Mouse (Mus musculus) neutrophil, adult 5-6 weeks (primary cell): ENCODE measurements around the gene Gpr158. TPM values are rescaled to one million over a fixed set of nuclear protein-coding genes. Genes with fewer than 3 reads are reported as not detected.
"Not testable (repeated sequence)": the region's sequence is repeated elsewhere in the genome, so short reads cannot be mapped to it uniquely, and the experiment has no call there.

Experiments used
- ATAC-seq: fragments of 151-379, 151-347 bp; 2 replicates; pipeline ENCODE4 v1.8.0; 2017; ENCODE audit warnings: mild to moderate bottlenecking, moderate TSS enrichment; ENCODE audit not compliant: insufficient number of reproducible peaks, poor library complexity, low FRiP score, severe bottlenecking; ENCODE audit errors: extremely low read depth
- total RNA-seq: library from RNA; stranded (forward); fragments of 200-1000 nt; gene quantifications from 2 replicates; pipeline ENCODE4 v1.2.3, GENCODE M21; 2017

Gene Gpr158
- 0.12 TPM in 1 of 2 replicates, not detected in the other for total RNA-seq

DNA sequence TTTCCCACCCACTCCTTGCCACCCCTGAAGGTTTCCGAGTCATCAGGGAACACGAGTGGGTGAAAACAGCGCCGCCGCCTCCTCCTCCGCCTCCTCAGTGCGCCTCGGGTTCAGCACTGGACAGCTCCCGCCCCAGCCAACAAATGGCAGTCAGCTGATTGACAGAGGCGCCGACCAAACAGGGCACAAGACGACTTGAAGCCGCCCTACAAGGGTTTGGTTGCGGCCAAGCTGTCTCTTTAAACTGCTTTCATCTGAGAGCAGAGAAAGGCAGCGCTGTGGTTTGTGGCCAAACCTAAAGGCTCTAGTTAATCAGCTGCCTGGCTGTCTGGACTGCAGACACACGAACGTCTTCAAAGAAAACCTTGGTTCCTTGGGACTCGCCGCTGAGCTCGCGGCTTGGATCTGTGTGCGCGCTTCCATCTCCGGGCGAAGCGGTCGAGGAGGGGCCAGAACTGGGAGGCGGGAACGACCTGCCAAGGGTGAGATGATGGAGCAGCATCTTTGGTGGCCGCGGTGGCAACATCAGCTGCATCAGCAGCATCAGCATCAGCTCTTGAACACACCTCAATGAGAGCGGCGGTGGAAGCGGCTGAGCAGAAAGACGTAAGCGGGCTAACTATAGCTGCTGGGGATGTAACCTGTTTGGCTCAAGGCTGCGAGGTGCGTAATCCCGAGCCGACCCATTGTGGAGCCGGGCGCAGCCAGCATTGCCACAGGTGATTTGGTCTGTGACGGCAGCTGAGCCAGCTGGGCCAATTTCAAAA is at the start of gene Gpr158:
Gene Gpr158, plus strand, starts transcription at position 198 of the 767 bp plus-strand sequence.
- no peak for ATAC-seq

- ATAC-seq = no peak
These were observed 23.5 kb upstream of the Gpr158 start for GRCm38 (mm10) chr2:21343821-21344220.

DNA sequence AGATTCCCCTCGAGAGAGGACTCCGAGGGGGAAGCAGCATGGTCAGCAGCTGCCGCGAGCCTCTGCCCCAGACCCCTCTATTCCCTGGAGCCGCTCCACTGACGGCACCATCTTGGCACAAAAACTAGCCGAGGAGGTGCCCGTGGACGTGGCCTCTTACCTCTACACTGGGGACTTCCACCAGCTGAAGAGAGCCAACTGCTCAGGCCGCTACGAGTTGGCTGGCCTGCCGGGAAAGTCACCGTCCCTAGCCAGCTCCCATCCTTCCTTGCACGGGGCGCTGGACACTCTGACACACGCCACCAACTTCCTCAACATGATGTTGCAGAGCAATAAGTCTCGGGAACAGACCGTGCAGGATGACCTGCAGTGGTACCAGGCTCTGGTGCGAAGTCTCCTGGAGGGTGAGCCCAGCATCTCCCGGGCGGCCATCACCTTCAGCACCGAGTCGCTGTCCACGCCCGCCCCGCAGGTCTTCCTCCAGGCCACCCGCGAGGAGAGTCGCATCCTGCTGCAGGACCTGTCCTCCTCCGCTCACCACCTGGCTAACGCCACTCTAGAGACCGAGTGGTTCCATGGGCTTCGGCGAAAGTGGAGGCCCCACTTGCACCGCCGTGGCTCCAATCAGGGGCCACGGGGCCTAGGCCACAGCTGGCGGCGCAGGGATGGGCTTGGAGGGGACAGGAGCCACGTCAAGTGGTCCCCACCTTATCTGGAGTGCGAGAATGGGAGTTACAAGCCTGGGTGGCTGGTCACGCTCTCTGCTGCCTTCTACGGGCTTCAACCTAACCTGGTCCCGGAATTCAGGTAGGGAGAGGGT is 1.2 kb downstream of the Gpr158 start:
- no peak for ATAC-seq

GRCm38 (mm10) chr2:21369171-21369485 is 1.8 kb downstream of the Gpr158 start:
- ATAC-seq = no peak

GRCm38 (mm10) chr2:21369556-21369955 is 2.2 kb downstream of the Gpr158 start:
- ATAC-seq = no peak

DNA sequence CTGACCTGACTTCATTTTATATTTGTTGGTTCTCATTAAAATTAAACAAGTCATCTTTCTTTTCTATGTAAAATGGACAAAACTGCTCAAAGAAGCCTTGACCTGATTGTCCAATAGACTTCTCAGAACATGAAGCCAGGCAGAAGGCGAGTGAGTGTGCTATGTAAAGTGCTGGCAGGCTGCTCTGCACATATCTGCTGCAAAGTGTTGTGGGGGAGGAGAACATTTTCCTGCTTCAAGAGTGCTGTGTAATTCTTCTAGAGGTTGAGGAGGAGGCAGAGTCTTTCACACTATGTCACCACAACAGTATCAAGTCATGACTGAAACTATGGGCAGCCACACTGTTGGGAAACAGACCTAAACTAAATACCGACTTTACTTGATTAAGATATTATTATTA is 12.2 kb downstream of the Gpr158 start:
- ATAC-seq = no peak

- no peak for ATAC-seq
These were observed 25.4 kb downstream of the Gpr158 start for GRCm38 (mm10) chr2:21392727-21393126.

DNA sequence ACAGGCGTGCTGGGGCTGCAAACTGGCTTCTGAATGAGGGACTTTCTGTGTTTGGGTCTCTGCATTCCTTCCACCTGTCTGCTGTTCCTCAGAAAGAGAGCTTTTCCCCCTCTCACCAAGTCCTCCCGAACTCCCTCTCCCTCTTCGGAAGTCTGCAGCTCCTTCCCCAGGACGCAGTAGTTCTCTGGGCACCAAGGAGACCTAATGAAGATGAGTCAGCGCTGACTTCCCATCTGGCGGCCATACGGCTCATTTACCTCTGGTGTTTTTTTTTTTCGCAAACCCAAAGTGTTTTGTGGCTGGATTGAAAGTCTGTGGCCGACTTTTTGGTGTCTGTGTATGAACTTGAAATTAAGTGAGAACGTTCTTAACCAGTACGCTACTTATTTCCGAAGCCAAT is 30.0 kb downstream of the Gpr158 start:
- no peak for ATAC-seq

DNA sequence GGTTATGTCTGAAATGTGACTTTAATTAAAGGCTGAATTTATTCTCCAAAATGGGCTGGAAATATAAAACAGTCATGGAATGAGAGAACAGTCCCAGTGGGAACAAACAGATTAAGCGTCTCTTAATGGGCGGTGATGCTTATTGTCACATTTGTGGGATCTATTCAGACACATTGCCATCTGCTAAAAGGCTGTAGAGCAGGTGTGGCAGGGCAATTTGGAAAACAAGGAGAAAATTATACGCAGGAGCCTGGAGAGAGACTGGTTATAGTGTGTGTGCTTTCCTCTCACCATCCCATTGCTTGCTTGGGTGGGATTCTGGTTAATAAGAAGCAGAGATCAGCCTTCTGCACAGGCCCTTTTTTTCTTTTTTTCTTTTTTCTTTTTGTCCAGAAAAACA is 32.3 kb downstream of the Gpr158 start:
- ATAC-seq = no peak

DNA sequence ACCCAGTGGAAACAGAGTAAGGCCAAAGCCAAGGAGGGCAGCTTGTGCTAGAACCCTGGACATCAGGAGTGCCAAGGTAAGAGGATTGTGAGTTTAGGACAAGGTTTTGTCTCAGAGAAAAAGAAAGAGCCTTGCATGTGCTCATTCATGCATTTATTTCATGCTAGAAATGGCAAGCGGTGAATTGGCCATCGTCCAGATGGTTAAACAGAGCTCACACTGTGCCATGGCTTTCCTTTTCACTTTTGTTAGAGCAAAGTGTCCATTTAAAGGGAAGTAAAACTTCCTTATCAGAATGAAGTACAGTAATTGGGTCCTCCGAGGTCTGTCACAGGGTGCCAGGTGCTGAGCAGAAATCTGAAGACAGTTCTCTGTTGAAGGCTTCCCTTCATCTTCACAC is 38.3 kb downstream of the Gpr158 start:
- ATAC-seq = no peak

GRCm38 (mm10) chr2:21407443-21407985 is 40.2 kb downstream of the Gpr158 start:
- no peak for ATAC-seq

GRCm38 (mm10) chr2:21408821-21409220 is 41.5 kb downstream of the Gpr158 start:
- ATAC-seq = no peak

DNA sequence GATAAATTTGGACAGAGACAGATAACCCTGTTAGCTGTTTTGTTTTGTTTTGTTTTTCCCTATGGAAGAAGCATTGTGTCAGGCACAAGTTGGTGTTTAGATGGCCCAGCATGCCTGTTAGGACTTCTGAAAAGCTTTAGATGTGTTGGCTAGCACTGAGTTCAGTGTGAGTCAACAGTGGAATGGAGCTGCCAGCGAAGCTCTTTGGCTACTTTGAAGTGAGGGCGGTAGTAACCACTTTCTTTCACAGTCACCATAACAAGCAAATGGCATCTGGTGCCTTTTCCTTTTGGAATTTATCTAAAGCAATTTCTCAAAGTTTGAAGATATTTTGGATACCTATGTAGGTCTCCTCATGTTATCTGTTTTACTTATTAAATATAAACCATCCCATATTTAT is 62.9 kb downstream of the Gpr158 start:
- ATAC-seq = no peak

DNA sequence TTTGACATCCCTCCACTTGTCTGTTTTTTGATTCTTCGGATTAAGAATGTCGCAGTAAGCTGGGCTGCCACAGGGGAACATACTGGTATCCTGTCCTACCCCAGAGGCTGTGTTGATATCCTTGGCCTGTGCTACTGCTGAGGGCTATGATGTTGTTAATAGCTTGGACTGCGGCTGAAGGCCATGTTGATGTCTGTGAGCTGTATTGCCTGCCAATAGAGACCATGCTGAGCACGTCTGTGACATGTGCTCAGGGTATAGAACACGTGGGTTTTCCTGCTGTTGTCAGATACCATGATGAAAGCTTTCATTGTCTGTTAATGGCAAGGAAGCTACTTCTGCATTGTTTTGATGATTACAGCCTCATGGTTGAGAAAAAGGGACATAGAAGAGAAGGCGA is 63.8 kb downstream of the Gpr158 start:
- no peak for ATAC-seq

GRCm38 (mm10) chr2:21439626-21440025 is 72.3 kb downstream of the Gpr158 start:
- ATAC-seq = no peak

GRCm38 (mm10) chr2:21460606-21461005 is 93.3 kb downstream of the Gpr158 start:
- not testable (repeated sequence) for ATAC-seq

- ATAC-seq = no peak
These were observed 107.6 kb downstream of the Gpr158 start for GRCm38 (mm10) chr2:21474957-21475356.

DNA sequence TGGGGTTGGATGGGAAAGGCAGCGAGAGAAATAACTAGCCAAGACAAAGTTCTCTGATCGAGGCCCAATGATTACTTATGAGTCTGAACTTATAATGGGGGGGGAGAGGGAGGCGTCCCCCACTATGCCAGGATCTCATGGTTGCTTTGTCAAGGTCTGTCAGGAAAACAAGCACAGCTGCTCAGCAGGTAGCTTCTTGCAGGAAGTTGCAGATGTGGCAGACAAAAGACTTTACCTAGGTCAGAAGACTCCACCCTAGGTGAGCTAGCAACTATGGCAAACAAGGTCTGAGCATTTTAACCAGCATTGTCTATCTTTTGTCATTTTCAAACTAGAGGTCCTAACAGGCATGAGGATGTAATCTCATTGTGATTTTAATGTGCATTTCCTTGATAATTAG is 129.5 kb downstream of the Gpr158 start:
- ATAC-seq = no peak

- no peak for ATAC-seq
These were observed 130.6 kb downstream of the Gpr158 start for GRCm38 (mm10) chr2:21497965-21498364.

GRCm38 (mm10) chr2:21499399-21499798 is 132.1 kb downstream of the Gpr158 start:
- no peak for ATAC-seq
